ENCODE assay signal across 18 mouse cellular contexts in genomic region chr3:108022650-108023049, GRCm38 (mm10). TPM values are rescaled to one million over a fixed set of nuclear protein-coding genes. Genes with fewer than 3 reads are reported as not detected.
DNase-seq lines count a peak whose midpoint lies in the region; ATAC-seq and TF ChIP-seq lines count a peak whose summit lies in the region.
"Had no signal": no experiment of that assay in that cellular context is flagged by ENCODE, and none has a peak within 500 bp of the region (broad histone marks: within the 10 kb centered on the region; RNA-seq: fewer than 3 reads in every experiment).

No protein-coding gene starts in this region.

- no peak overlapping the region for H3K27ac ChIP-seq in heart, embryonic 11.5 days (ENCODE audit: low read depth, low read length)
- peak overlapping the region; percentile 10; the same call in 1 of the 2 replicates for H3K27ac ChIP-seq in bone marrow, adult 2 months (ENCODE audit: control insufficient read depth, insufficient read depth, low read depth, low read length, poor library complexity)
- H3K27ac ChIP-seq: forebrain, embryonic 12.5 days; heart, embryonic 13.5 days; hindbrain, embryonic 14.5 days had no signal

- DNase-seq in heart, adult 9 months (ENCODE audit: low spot score in 2 of 2), result peak; percentile 55
- DNase-seq in gastrocnemius, postnatal 25 days, result peak; percentile 52
- DNase-seq in lung, postnatal 25 days (ENCODE audit: low spot score), result peak; percentile 62
- DNase-seq in spleen, adult 12 weeks (ENCODE audit: low spot score), result no peak
- DNase-seq in cerebellum, postnatal 4 days (ENCODE audit: low spot score in 2 of 2), result no peak
- no peak for DNase-seq in right cerebral cortex, postnatal 36 days (ENCODE audit: low spot score in 2 of 2)
- DNase-seq: cerebellum, postnatal 10 days; left cerebral cortex, postnatal 4 days; right cerebral cortex, adult 18-20 months had no signal

- no peak for TF ChIP-seq POLR2A in bone marrow, adult 2 months (IDR thresholded peaks at IDR 0.05; ENCODE audit: borderline replicate concordance, control insufficient read depth, low read depth, low read length)

- no peak overlapping the region for H3K4me3 ChIP-seq in heart, embryonic 11.5 days (ENCODE audit: low read depth, low read length)
- H3K4me3 ChIP-seq in bone marrow, adult 2 months (replicated peaks; ENCODE audit: control insufficient read depth, low read depth, low read length), result no peak overlapping the region
- H3K4me3 ChIP-seq: forebrain, embryonic 12.5 days; heart, embryonic 13.5 days had no signal

- H3K4me2 ChIP-seq in heart, embryonic 11.5 days, result no peak overlapping the region
- H3K4me2 ChIP-seq: forebrain, embryonic 12.5 days; heart, embryonic 13.5 days; hindbrain, embryonic 14.5 days had no signal

- no peaks in the 10 kb centered on the region for H3K36me3 ChIP-seq in heart, embryonic 11.5 days (ENCODE audit: control insufficient read depth, insufficient read depth, low read length)
- H3K36me3 ChIP-seq: forebrain, embryonic 12.5 days; heart, embryonic 13.5 days had no signal

- H3K27me3 ChIP-seq in heart, embryonic 11.5 days (ENCODE audit: control insufficient read depth, insufficient read depth, low read length), result peaks cover 5% of the 10 kb centered on the region
- H3K27me3 ChIP-seq: forebrain, embryonic 12.5 days had no signal

- no peak overlapping the region for H3K9ac ChIP-seq in heart, embryonic 11.5 days (ENCODE audit: low read depth, low read length)
- H3K9ac ChIP-seq: forebrain, embryonic 12.5 days; heart, embryonic 13.5 days; hindbrain, embryonic 14.5 days had no signal

- 67% methylated on average over 6 of the region's 6 CpGs for WGBS in heart, embryonic 11.5 days (ENCODE audit: insufficient replicate concordance)
- WGBS in bone marrow, adult 2 months, result 32% methylated on average over 6 of the region's 6 CpGs

- TF ChIP-seq CTCF in bone marrow, adult 2 months (IDR thresholded peaks at IDR 0.05; ENCODE audit: control insufficient read depth, insufficient read depth, low read length), result no peak

- H3K4me1 ChIP-seq in heart, embryonic 11.5 days (ENCODE audit: control insufficient read depth, insufficient read depth, low read length), result peaks cover 4% of the 10 kb centered on the region
- peaks cover 5% of the 10 kb centered on the region; the same call in 1 of the 2 replicates for H3K4me1 ChIP-seq in bone marrow, adult 2 months (ENCODE audit: control insufficient read depth, insufficient read depth, low read length)

- no peaks in the 10 kb centered on the region for H3K9me3 ChIP-seq in heart, embryonic 11.5 days (replicated peaks; ENCODE audit: control insufficient read depth, low read length)
- H3K9me3 ChIP-seq: forebrain, embryonic 12.5 days; heart, embryonic 13.5 days had no signal

- no peak for ATAC-seq in heart, embryonic 11.5 days (replicated peaks; ENCODE audit: insufficient number of reproducible peaks, low FRiP score, low TSS enrichment)
- ATAC-seq: midbrain, embryonic 16.5 days had no signal

RNA-seq across cellular contexts. Expression of gene Gstm1, which starts 4.9 kb away (rescaled TPM):
- polyA plus RNA-seq in heart, embryonic 11.5 days (2014; fragmentation: Nextera tagmentation; extraction: Ambion mirVana), result 32.8 and 35.5 TPM in 2 replicates
- 63.6 and 69.5 TPM in 2 replicates for polyA plus RNA-seq in bone marrow, adult 2 months (2011; ENCODE audit: insufficient read depth, insufficient read length, low replicate concordance, missing spikeins)
- 100 to 1,000 TPM; 153 to 158 TPM for total RNA-seq in gastrocnemius, postnatal 25 days (2021)

RNA-seq across cellular contexts. Expression of gene Gstm4, which starts 22.0 kb away (rescaled TPM):
- polyA plus RNA-seq in heart, embryonic 11.5 days (2014; fragmentation: Nextera tagmentation; extraction: Ambion mirVana), result 14.7 and 17.7 TPM in 2 replicates
- polyA plus RNA-seq in bone marrow, adult 2 months (2011; ENCODE audit: insufficient read depth, insufficient read length, low replicate concordance, missing spikeins), result 4.8 and 8.3 TPM in 2 replicates
- 10 to 100 TPM; 11.8 to 12.1 TPM for total RNA-seq in gastrocnemius, postnatal 25 days (2021)

RNA-seq across cellular contexts. Expression of gene Gstm2, which starts 36.4 kb away (rescaled TPM):
- 52.0 and 57.5 TPM in 2 replicates for polyA plus RNA-seq in heart, embryonic 11.5 days (2014; fragmentation: Nextera tagmentation; extraction: Ambion mirVana)
- 8.7 and 10.5 TPM in 2 replicates for polyA plus RNA-seq in bone marrow, adult 2 months (2011; ENCODE audit: insufficient read depth, insufficient read length, low replicate concordance, missing spikeins)
- total RNA-seq in gastrocnemius, postnatal 25 days (2021), result 100 to 1,000 TPM in 1 of 2 experiments, 10 to 100 TPM in 1; 77.6 to 100 TPM
- total RNA-seq: neutrophil, adult 5-6 weeks had no signal

RNA-seq across cellular contexts. Expression of gene Gstm3, which starts 53.6 kb away (rescaled TPM):
- 0.13 TPM in 1 of 2 replicates, not detected in the other for polyA plus RNA-seq in heart, embryonic 11.5 days (2014; fragmentation: Nextera tagmentation; extraction: Ambion mirVana)
- polyA plus RNA-seq in bone marrow, adult 2 months (2011; ENCODE audit: insufficient read depth, insufficient read length, low replicate concordance, missing spikeins), result not detected in 2 replicates
- not detected for total RNA-seq in gastrocnemius, postnatal 25 days (2021)
- total RNA-seq: left cerebral cortex, postnatal 4 days; neutrophil, adult 5-6 weeks had no signal
- polyA plus RNA-seq: brain, embryonic 14.5 days; embryonic facial prominence, embryonic 11.5 days; forebrain, embryonic 12.5 days; heart, embryonic 13.5 days; hindbrain, embryonic 14.5 days; midbrain, embryonic 16.5 days had no signal

Comparison
In these comparisons a context has a peak if more than half of its experiments do, and no peak if none do; other contexts are left out.
1. DNase-seq: peak in heart, adult 9 months (2 of 2), gastrocnemius, postnatal 25 days (single experiment) and lung, postnatal 25 days (single experiment); none in spleen, adult 12 weeks (single experiment), cerebellum, postnatal 4 days (0 of 2) and right cerebral cortex, postnatal 36 days (0 of 2).